Mouse (Mus musculus) gastrocnemius, adult 8-10 months (tissue): ENCODE measurements at regions not wholly inside any gene's neighbourhood (a gene's known extent, or its start where the extent isn't known, plus 50 kb on each side); places are given as distances from the start of the nearest gene placed in this dataset.

Experiments used
- DNase-seq, 2 experiments: peaks; one replicate each; pipeline ENCODE4 v3.0.0; 2022; ENCODE audit warnings: low spot score in 2 of 2

DNA sequence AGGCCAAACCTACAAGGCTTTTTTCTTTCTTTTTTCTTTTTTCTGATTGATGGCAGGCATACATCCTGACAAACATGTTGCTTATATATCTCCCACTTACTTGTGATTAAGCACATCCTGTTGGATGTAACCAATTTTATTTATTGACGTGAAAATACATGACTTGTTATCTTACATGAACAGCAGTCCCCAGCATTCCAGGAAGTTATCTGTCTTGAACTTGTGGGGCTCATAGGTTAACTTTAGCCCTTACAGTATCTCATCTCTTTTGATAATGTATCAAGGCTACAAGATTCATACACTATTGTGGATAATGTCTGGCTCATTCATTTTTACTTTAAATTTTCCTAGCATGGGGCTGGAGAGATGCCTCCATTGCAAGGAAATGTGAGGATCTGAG, 852.0 kb upstream of the Agtr1b start:
- no peak for DNase-seq

DNA sequence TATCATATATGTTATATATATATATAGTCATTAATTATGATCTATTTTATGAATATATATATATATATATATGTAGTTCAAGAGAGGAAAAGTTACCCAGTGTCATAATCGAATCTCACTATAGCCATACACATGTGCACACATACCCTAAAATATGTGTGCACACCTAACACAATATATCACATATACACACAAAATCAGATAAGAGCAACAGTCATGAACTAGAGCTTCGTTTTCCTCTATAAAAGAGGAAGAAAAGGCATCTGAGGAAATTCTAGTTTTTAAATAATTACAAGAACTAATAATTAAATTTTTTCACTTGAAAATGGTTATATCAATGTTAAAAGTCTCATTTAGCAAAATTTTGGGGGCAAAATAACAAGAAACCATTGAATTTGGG, 835.3 kb upstream of the Tbl1xr1 start:
- DNase-seq = no peak

DNA sequence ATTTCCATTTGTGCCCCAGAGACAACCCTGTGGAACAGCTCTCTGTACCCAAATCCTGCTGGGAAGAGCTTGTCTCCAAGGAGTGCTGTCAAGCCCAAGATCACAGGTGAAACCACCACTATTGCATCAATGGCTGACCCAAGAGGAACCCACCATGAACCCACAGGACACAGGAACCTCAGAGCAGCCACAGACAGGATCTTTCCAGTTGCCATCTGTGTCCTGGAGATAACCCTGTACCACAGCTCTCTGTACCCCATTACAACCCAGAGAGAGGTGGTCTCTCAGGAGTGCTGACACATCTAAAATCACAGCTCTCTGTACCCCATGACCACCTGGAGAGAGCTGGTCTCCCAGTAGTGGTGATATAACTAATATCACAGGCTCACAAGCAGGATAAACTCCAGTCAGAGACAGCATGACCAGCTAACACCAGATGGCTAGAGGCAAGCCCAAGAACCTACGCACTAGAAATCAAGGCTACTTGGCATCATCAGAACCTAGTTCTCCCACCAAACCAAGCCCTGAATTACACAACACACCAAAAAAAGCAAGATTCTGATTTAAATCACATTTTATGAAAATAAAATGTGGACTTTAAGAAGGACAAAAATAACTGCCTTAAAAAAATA, 820.2 kb upstream of the Tbl1xr1 start:
- no peak for DNase-seq

DNA sequence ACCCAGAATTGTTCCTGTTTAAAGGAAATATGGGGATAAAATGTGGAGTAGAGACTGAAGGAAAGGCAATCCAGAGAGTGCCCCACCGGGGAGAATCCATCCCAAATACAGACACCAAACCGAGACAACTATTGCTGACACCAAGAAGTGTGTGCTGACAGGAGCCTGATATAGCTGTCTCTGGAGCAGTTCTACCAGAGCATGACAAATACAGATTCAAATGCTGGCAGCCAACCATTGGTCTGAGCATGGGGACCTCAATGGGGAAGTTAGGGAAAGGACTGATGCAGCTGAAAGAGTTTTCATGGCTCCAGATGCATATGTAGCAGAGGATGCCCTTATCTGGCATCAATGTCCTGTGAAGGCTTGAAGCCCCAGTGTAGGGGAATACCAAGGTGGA, 813.1 kb upstream of the Tbl1xr1 start:
- no peak for DNase-seq

DNA sequence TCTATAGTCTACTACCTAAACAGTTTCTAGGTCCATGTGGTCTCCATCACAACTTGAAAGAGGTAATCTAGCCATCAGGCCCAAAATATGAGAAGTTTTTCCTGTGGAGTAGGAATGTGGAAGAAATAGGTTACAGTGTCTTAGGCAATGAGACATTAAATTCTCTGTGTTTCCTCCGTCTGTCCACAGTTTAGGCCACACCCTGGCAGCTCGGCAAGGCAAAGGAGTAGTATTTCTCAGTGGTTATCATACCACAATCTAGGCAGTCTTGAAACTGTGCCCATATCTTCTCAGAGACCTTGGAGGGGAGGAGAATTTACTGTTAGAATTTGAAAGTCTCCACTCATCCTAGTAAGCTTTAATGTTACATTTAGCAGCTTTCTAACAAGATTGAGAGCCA, 811.0 kb upstream of the Tbl1xr1 start:
- DNase-seq = no peak

DNA sequence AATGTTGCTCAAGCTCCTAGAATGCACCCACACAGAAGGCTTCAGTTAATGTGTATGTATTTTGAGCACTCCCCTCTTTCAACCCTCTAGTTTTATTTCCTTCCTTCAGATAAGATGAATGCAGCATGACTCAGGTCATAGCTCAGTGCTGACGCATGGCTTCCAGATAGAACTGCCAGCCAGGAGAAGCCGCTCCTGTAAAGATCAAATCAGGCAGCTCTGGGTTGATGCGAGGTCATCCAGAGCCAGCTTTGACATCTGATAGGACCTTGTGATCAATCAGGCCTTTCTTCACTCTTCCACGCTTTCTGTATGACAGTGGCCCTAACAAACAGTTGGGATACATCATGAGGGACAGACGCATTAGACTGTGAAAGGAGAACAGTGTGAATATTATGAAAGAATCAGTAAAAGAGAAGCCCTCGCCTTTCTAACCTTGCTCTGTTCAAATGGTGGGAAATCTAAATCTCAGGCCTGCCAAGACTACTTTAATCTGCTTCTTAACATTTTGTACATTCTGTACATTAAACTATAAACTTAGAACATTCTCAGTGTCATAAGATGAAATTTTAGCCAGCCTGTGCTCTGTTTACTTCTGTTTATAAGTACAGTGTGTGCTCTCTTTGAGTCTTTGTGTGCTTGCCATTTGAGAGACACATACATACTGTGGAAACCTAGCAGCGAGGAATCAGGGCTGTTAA, 807.9 kb upstream of the Tbl1xr1 start:
- peak; percentile 24 to 40 for DNase-seq

DNA sequence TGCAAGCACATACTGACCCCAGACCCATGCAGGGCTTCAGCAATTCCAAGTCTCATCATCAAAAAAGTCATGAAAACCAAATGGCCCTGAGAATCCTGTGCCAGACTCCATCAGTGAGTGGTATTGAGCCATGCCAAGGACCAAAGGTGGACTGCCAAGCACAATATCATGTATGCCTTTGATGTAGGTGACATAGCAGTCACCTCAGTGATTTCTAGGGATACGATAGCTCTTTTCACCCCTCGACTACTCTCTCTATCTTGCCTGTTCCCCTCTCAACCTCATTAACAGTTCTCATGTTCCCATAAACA, 807.4 kb upstream of the Tbl1xr1 start:
- no peak for DNase-seq

DNA sequence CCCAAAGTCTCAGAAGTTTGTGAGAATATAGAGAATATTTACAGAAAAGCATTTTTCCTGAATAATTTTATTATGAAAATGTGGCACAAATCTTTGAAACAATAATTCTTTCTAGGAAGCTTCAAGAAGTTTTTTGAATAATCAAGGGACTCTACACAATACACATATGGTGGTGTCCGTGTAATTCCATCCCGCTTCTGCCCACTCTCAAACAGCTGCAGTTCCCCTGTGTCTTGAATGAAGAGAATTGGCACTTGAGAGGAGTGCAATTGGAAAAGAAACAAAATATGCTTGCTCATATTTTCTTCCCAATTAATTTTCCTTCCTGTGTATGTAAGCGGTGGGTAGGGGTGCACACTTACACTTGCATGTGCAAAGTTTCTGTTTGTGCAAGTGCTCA, 805.7 kb upstream of the Tbl1xr1 start:
- no peak for DNase-seq

DNA sequence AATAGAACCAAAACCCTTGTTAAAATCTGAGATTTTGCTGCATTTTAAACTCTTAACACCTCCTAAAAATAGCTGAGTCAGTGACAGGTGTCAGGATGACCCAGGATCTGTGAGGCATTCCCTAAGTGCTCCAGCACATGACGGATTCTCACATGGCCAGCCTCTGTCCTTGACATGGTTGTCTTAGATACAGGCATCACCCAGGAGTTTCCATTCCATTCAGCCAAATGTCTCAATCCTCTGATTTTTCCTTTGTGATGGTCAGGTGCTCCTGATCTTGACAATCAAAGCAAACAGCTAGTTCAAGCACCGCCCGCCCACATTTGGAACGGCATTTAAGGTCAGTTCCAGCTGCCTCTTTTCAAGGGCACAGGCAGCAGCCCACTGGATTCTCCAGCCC, 804.2 kb upstream of the Tbl1xr1 start:
- DNase-seq = no peak

DNA sequence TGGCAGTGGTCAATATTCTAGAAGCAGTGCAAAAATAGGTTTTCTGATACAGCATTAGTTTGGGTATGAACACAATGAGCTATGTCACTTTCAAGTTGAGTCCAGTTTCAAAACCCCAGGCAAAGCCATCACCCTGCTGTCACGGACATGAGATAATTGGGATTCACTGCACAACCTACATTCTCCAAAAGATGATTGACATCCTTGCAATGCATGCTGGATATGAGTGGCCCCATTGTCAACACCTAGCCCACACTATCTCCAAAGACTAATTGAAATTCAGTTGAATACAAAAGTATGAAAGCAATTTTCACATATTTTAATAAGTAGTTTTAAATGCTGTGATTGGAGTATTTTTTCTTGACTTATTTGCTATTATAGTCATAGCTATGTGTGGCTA, 783.7 kb upstream of the Tbl1xr1 start:
- no peak for DNase-seq

DNA sequence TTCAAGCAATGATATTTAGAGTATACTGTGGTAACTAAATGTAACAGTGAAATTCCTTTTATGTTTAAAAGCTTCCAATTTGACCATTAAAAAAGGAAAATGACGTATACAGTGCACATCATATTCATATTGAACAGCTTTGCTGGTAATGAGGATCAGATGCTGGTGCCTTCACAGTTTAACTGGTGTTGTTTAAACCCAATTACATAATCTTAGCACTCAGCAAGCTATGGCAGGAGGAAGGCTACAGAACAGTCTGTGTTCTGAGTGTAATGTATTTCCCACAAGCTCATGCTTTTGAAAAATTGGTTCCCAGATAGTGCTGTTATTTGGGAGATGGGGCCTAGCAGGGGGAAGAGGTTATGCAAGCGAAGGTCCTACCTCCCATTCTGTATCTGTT, 783.1 kb upstream of the Tbl1xr1 start:
- DNase-seq = no peak

DNA sequence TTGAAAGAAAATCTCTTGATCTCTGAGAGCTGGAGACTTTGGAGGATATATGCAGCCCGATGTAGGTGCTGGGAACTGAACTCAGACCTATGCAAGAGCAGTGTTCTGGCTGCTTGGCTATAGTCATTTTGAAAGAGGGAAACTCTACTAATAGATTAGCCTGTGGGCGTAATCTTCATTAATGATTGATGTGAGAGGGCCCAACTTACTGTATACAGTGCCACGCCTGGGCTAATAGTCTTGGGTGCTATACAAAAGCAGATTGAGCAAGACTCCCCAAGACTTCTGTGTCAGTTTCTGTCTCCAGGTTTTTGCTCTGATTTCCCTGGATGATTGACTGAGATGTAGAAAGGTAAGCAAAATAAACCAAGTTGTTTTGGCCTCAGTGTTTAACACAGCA, 781.7 kb upstream of the Tbl1xr1 start:
- no peak for DNase-seq

DNA sequence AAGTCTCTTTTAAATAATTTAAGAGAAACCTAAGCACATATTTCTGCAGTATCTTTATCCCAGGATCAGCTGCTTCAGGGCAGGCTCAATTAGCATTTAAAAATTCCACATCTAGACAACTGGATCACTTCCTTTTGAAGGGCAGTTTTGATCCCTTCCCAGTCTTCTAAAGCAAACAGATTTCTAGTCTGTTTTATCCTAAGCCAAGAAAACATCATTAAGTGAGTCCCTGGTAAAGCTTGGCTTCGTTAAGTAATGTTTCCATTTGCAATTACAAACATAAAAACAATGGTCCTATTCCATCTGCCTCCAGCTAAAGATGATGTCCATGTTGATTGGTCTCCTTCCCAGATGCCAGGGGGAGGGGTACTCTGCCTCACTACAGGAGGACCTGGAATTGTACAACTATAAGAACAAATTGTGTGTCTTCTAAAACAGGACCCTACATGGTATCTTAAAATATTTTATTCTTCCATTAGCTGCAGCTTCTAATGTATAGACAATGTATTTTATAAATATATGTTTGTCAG, 779.8 kb upstream of the Tbl1xr1 start:
- no peak for DNase-seq

DNA sequence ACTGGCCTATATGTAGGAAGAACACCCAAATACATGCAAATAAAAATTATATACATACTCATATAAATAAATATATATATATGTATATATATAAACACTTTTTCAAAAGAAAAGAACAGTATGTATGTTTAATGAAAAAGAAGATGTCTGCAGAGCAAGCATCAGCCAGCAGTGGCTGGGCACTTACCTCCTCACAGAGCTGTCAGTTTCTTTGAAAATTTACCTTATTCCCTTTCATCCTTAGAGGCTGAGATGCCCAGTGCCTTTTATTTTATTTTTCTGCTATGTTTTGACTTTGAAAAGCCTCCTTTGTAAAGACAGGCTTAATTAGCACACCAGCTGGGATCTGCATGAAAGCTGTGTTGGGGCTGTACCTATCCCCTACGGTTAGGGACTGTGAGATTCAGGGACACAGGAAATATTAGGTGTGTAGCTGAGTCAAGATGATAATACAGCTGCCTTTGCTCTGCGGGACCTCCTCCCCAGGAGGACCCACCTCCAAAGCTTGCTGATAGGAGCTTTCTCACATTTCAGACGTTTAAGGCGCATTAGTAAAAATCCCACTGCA, 751.0 kb upstream of the Tbl1xr1 start:
- no peak for DNase-seq

DNA sequence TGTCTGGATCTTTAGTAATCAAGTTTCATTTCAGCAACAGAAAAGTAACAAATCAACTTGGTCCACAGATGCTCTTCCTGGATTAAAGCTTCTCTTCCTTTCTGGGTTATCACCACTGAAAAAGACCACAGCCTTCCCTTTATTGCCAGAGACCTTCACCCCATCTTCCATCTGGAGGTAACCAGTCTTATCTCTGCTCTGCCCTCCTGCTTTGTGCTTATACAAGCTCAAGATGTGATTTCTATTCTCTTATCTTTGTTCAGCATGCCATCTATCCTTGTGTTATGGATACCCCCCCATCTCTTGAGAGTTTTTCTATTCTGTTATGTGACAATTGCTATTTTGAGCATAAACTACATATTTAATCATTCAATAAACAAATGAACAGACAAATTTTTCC, 734.5 kb upstream of the Tbl1xr1 start:
- DNase-seq = no peak

DNA sequence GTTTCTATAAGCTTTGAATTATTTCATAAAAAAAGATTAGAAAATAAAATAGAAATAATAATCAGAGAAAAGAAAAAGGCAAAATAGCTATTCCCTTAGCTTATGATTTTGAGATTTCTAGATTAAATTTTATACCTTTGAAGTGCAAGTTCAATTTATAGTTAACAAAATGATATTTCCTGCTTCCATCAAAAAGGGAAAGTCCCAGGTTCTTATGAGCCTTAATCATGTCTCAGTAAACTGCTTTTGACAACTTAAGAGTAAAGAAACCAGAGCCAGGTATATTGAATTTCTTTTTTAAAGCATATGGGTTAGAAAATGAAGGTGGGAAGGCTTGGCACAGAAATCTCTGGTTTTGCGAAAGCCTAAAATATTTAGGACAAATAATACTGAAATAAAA, 733.4 kb upstream of the Tbl1xr1 start:
- no peak for DNase-seq

DNA sequence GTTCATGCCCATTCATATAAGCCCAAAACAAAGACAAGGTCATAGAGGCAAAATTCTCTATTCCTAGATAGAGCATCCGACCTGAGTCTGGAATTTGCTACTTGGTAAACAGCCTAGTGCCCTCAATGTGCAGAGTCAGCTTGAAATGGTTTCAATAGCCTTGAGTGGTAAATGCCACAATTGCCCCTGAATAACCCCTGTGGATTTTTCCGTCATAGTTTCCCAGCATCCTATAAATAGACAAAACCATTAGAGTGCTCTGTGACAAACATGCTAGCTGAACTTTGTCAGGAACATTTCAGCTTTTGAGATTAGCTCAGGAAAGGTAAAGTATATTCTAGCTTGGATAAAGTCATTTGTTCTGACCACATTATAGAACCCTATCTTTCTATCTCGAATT, 727.0 kb upstream of the Tbl1xr1 start:
- DNase-seq = no peak

DNA sequence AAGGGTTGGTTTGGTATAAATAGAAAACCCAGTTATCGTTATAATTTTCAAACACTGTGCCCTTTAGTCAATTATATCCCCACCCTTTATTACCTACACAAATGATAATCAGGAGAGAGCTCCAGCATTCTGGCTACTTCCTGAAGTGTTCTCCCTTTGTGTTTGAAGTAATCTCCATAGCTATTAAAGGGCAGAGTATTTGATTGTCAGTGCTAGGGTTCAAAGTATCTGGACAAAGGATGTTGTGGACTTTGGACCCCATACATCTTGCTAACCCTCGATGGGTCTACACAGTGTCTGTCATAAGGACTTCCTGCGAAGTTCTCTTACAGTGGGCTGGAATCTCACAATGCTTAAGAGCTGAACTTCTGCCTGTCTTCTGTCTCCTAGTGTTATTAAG, 720.3 kb upstream of the Tbl1xr1 start:
- no peak for DNase-seq

DNA sequence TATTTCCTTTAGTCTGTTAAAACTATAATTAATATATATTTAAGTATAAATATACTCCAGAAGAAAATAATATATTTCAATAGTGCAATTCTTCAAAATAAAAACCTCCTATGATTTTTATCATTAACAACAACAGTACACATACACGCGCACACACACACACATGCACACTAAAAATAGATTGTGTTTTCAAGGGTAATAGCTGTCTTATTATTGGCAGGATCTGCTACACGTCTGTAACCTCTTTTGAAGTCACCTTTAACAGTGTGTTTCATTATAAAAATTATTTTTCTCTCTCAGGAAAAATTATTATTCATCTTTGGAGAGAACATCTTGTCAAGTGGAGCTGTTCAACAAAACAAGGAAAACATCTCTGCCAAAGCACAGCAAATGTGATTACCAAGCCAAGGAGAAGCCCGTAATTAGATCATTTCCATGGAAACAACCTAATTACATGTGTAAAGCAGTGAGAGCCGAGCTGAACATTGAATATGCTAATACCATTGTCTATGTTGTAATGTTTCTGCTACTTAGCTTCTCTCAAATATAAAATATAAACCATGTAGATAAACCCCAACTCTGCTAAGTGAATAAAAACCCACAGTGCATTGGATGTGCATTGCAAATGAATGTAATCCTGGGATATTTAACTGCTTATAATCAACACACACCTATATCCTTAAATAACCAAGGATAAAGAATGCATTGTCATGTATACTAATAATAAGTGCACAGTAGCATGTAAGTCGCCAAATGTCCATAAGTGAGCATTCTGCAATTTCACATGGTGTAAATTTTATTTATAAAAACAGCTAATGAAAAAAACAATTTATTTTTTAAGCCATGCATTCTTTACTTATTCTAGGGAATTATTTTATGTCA, 719.4 kb upstream of the Tbl1xr1 start:
- no peak for DNase-seq

DNA sequence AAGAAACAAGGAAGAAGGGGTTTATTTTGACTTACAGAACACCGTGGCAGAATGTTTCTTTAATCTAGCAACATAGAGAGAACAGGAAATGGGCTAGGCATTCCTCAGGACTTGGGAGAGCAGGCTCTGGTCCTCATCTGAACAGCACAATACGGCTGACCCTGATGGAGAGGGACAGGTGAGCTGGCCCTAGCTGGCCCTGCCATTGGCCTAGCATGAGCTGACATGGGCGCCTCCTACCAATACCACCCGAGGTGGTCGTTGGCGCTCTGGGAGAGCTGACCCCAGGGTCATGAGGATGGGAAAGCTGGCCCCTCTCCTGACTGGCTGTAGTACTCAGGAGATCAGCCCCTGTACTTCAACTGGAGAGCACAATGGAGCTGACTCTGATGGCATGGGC, 718.4 kb upstream of the Tbl1xr1 start:
- no peak for DNase-seq

DNA sequence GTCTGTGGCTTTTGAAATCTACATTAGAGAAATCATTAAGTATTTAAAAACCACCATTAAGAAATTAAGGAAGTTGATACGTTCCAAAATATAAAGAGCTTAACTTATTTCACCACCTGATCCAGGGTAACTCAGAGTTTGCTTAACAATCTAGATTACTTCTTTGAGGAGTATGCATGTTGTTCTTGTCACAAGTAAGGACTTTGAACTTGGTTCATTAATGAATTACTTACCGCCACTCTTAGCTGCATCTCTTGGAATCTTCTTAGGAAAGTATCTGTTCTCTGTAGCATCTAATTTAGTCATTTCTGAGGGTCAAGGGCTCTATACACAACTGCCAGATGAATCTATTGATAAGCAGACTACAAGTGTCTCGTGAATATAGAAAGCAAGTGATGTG, 715.4 kb upstream of the Tbl1xr1 start:
- no peak for DNase-seq

DNA sequence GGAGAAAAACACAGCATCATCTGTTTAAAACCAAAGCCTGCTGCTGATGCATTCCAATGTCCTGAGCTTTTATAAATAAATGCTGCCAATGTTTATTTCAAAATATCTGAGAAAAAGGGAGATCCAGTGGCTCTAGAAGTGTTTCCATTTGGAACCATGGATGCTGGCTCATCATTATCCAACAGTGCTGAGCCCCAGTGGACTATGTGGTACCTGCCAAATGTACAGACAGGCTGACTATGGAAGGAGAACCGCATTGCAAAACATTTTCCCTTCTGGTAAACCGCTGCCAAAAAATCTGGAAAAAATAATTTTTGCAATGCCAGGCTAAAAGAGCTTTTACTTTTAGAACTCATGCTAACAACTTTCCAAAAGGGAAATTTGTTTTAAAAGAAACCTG, 696.6 kb upstream of the Tbl1xr1 start:
- DNase-seq = peak in 1 of 2 experiments; percentile 36
